Mouse (Mus musculus) heart, postnatal 0 days (tissue): ENCODE data around the gene Dld.

Experiments
- CTCF ChIP-seq: IDR thresholded peaks from 2 replicates; pipeline ENCODE4 v1.5.1; 2016; ENCODE audit warnings: antibody characterized with exemption, control low read depth, low read depth
- EP300 ChIP-seq: IDR thresholded peaks from 2 replicates; pipeline ENCODE4 v1.6.1; 2016; ENCODE audit warnings: antibody characterized with exemption, low read depth

GRCm38 (mm10) chr12:31350191-31350943, 886 bp downstream of the Dld start:
- TF ChIP-seq CTCF, result no peak
- TF ChIP-seq EP300, result no peak
